Mouse (Mus musculus) forebrain, embryonic 15.5 days (tissue): ENCODE data around the gene 1700056E22Rik. TPM values are rescaled to one million over a fixed set of nuclear protein-coding genes. Genes with fewer than 3 reads are reported as not detected.
A peak's percentile ranks its signal among the peaks of the same experiment; 100 is the strongest.

ENCODE experiments used
- ATAC-seq: fragments of 200-750 bp; cut with Nextera tagmentation; replicated peaks from 2 replicates; pipeline ENCODE4 v1.8.0; 2017; ENCODE audit warnings: mild to moderate bottlenecking, moderate TSS enrichment, moderate library complexity
- H3K27ac ChIP-seq: fragments of 300-500 bp; sonication (generic); replicated peaks from 2 replicates; pipeline ENCODE4 v1.5.1; 2015; ENCODE audit warnings: mild to moderate bottlenecking, inconsistent platforms
- H3K27me3 ChIP-seq: fragments of 300-500 bp; sonication (generic); 2 replicates; pipeline ENCODE4 v1.6.1; 2015; ENCODE audit warnings: inconsistent platforms
- H3K36me3 ChIP-seq: fragments of 300-500 bp; sonication (generic); 2 replicates; pipeline ENCODE4 v1.6.1; 2015; ENCODE audit warnings: mild to moderate bottlenecking, inconsistent platforms
- H3K4me1 ChIP-seq: fragments of 300-500 bp; sonication (generic); 2 replicates; pipeline ENCODE4 v1.6.1; 2015; ENCODE audit warnings: inconsistent platforms
- H3K4me2 ChIP-seq: fragments of 300-500 bp; sonication (generic); replicated peaks from 2 replicates; pipeline ENCODE4 v1.6.1; 2015; ENCODE audit warnings: mild to moderate bottlenecking, inconsistent platforms
- H3K4me3 ChIP-seq: fragments of 300-500 bp; sonication (generic); 2 replicates; pipeline ENCODE4 v1.5.1; 2015; ENCODE audit warnings: mild to moderate bottlenecking, inconsistent platforms
- H3K9ac ChIP-seq: fragments of 300-500 bp; sonication (generic); replicated peaks from 2 replicates; pipeline ENCODE4 v1.6.1; 2015; ENCODE audit warnings: mild to moderate bottlenecking, inconsistent platforms
- H3K9me3 ChIP-seq: fragments of 300-500 bp; sonication (generic); 2 replicates; pipeline ENCODE4 v1.6.1; 2016; ENCODE audit warnings: inconsistent platforms
- WGBS: fragments of 180-500 bp; shearing (Covaris S2); methylation state at CpG from one replicate; pipeline ENCODE4 v1.1.7; 2015; ENCODE audit warnings: mixed read lengths; 5-methylcytosine and 5-hydroxymethylcytosine counted together
- polyA plus RNA-seq: library from polyadenylated mRNA; unstranded; fragments of >200 nt; fragmentation: Nextera tagmentation; extraction: Ambion mirVana; gene quantifications from 2 replicates; pipeline ENCODE4 v1.2.1, GENCODE M21; 2015

Gene 1700056E22Rik
- polyA plus RNA-seq, 1 experiment from 2014 or later = 0.65 TPM

- Histone ChIP-seq H3K27ac (no peak overlapping the region), H3K36me3 (no peaks in the 10 kb centered on the region), H3K4me2 (no peak overlapping the region), H3K4me3 (no peak overlapping the region), H3K4me1 (peaks cover 4% of the 10 kb centered on the region), H3K9me3 (no peaks in the 10 kb centered on the region), H3K27me3 (no peaks in the 10 kb centered on the region), H3K9ac (no peak overlapping the region)
- WGBS = 90% methylated on average over 9 of the region's 9 CpGs
- no peak for ATAC-seq
Measured at GRCm38 (mm10) chr1:184047818-184048217, 13.7 kb upstream of the 1700056E22Rik start.

DNA sequence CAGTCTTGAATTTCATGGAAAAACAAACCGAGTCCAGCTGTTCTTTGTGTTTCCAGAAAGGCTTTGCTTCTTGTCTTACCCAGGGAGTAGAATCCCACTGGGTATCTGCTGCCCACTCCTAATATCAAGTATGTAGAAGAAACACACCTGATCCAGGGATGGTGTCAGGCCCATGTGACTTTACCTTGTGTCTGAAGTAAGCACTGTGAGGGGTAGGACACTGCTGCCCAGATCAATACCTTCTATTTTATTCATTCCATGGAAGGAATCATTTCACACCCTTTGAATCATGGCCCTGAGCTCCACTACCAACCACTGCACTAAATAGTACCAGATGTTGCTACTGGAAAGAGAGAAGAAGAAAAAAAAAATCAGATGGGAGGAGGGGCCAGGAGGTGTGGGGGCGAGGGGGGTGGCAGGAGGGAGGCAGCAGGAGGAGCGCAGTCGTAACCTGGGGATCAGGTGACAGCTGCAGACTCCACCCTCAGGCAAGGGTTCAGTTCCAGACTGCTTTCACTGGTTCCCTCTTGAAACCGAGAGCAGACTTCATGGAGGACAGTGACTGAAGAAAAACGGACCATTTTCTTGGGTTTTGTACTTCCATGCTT is 12.1 kb upstream of the 1700056E22Rik start:
- H3K4me2 ChIP-seq = no peak overlapping the region
- no peaks in the 10 kb centered on the region for H3K36me3 ChIP-seq
- WGBS = 73% methylated on average over 6 of the region's 6 CpGs

GRCm38 (mm10) chr1:184043391-184043790 is 9.3 kb upstream of the 1700056E22Rik start:
- no peak overlapping the region for H3K4me3 ChIP-seq
- H3K36me3 ChIP-seq = no peaks in the 10 kb centered on the region
- H3K4me2 ChIP-seq = no peak overlapping the region
- no peaks in the 10 kb centered on the region for H3K27me3 ChIP-seq
- H3K4me1 ChIP-seq = peaks cover 18% of the 10 kb centered on the region
- no peak for ATAC-seq
- no peak overlapping the region for H3K9ac ChIP-seq
- H3K27ac ChIP-seq = no peak overlapping the region
- H3K9me3 ChIP-seq = no peaks in the 10 kb centered on the region
- WGBS = 71% methylated on average over 6 of the region's 6 CpGs

More for the DNA sequence above, 12.1 kb upstream of the 1700056E22Rik start:
- H3K4me3 ChIP-seq = no peak overlapping the region
- no peaks in the 10 kb centered on the region for H3K9me3 ChIP-seq
- peaks cover 14% of the 10 kb centered on the region for H3K4me1 ChIP-seq
- H3K9ac ChIP-seq = no peak overlapping the region
- H3K27ac ChIP-seq = no peak overlapping the region
- no peaks in the 10 kb centered on the region for H3K27me3 ChIP-seq
- ATAC-seq = no peak

DNA sequence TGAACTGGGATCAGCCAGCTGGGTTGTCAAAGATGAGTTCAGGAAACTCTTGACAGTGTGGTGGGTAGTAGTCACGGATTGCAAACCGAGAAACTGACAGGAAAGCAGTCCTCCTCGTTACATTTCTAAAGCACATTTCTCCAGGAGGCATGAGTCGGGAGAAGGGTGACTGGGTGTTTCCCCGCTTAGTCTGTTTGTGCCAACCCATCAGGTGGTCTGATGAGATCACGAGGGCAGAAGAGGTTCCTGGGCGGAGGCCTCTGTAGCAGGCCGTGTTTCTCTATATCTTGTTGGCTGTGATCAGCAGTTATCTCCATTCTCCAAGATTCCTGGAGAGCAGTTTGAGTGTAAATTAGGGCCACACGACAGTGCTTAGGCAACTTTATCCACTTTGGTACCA is 8.6 kb upstream of the 1700056E22Rik start:
- ATAC-seq = no peak
- H3K4me3 ChIP-seq = no peak overlapping the region
- WGBS = 62% methylated on average over 9 of the region's 9 CpGs
- H3K36me3 ChIP-seq = no peaks in the 10 kb centered on the region
- H3K4me1 ChIP-seq = peaks cover 18% of the 10 kb centered on the region
- no peak overlapping the region for H3K4me2 ChIP-seq
- H3K27ac ChIP-seq = no peak overlapping the region
- H3K9me3 ChIP-seq = no peaks in the 10 kb centered on the region
- H3K27me3 ChIP-seq = no peaks in the 10 kb centered on the region
- H3K9ac ChIP-seq = no peak overlapping the region

DNA sequence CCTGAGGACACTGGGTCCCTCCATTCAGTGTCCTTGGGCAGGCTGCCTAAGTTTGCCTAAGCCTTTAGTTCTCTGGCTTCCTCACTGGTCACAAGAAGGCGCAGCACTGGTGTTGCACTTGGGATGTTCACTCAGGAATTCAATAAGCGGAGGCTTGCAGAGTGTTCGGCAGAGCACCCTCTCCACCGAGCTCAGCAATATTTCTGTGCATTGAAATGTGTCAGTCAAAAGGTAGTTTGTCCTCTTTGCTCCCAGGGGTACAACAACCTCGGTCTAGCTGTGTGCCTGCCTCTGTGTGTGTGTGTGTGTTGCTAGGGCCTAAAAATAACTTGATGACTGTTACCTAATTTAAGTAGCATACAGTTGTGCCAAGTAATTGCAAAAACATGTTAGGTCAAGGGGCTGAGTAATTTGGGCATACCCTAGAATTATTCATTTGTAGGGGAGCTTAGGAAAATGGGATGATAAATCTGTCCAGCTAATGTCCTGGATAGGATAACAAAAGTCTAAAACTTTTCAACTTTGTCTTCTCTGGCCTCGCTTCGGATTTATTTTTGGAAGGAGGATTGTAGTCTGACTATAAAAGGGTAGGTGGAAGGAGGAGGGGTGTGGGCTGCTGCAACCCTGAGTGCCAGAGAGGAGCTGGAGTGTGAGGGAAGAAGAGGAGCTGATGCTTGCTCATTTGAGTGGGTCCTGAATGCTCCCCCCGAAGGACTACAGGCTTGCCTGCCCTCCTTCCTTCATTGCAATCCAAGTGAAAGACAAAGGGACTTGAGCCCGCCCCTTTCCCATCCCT is 7.9 kb upstream of the 1700056E22Rik start:
- ATAC-seq = no peak
- peaks cover 18% of the 10 kb centered on the region for H3K4me1 ChIP-seq
- no peaks in the 10 kb centered on the region for H3K9me3 ChIP-seq
- H3K4me2 ChIP-seq = no peak overlapping the region
- H3K9ac ChIP-seq = no peak overlapping the region
- 60% methylated on average over 9 of the region's 9 CpGs for WGBS
- no peak overlapping the region for H3K27ac ChIP-seq
- H3K27me3 ChIP-seq = no peaks in the 10 kb centered on the region
- H3K4me3 ChIP-seq = no peak overlapping the region
- no peaks in the 10 kb centered on the region for H3K36me3 ChIP-seq

GRCm38 (mm10) chr1:184040906-184041305 is 6.8 kb upstream of the 1700056E22Rik start:
- no peak for ATAC-seq
- H3K9me3 ChIP-seq = no peaks in the 10 kb centered on the region
- H3K4me3 ChIP-seq = no peak overlapping the region
- no peaks in the 10 kb centered on the region for H3K36me3 ChIP-seq
- H3K4me2 ChIP-seq = no peak overlapping the region
- H3K27me3 ChIP-seq = no peaks in the 10 kb centered on the region
- no peak overlapping the region for H3K27ac ChIP-seq
- H3K4me1 ChIP-seq = peaks cover 27% of the 10 kb centered on the region
- 69% methylated on average over 1 of the region's 1 CpGs for whole genome bisulfite sequencing
- H3K9ac ChIP-seq = no peak overlapping the region

- Histone ChIP-seq H3K4me1 (peaks cover 34% of the 10 kb centered on the region), H3K9me3 (no peaks in the 10 kb centered on the region), H3K27ac (no peak overlapping the region), H3K9ac (no peak overlapping the region), H3K4me3 (no peak overlapping the region), H3K36me3 (no peaks in the 10 kb centered on the region), H3K4me2 (no peak overlapping the region), H3K27me3 (no peaks in the 10 kb centered on the region)
- WGBS = 83% methylated on average over 11 of the region's 11 CpGs
- no peak for ATAC-seq
Measured at GRCm38 (mm10) chr1:184040181-184040580, 6.1 kb upstream of the 1700056E22Rik start.

GRCm38 (mm10) chr1:184039301-184039700 is 5.2 kb upstream of the 1700056E22Rik start:
- no peaks in the 10 kb centered on the region for H3K9me3 ChIP-seq
- WGBS = 87% methylated on average over 10 of the region's 10 CpGs
- H3K9ac ChIP-seq = no peak overlapping the region
- no peaks in the 10 kb centered on the region for H3K27me3 ChIP-seq
- H3K4me2 ChIP-seq = no peak overlapping the region
- peaks cover 38% of the 10 kb centered on the region for H3K4me1 ChIP-seq
- ATAC-seq = no peak
- H3K36me3 ChIP-seq = no peaks in the 10 kb centered on the region
- no peak overlapping the region for H3K27ac ChIP-seq
- no peak overlapping the region for H3K4me3 ChIP-seq

- Histone ChIP-seq H3K9ac (no peak overlapping the region), H3K4me1 (peaks cover 42% of the 10 kb centered on the region), H3K27me3 (no peaks in the 10 kb centered on the region), H3K4me3 (no peak overlapping the region), H3K36me3 (no peaks in the 10 kb centered on the region), H3K9me3 (no peaks in the 10 kb centered on the region), H3K27ac (no peak overlapping the region), H3K4me2 (no peak overlapping the region)
- ATAC-seq = no peak
- 96% methylated on average over 4 of the region's 4 CpGs for WGBS
Measured at GRCm38 (mm10) chr1:184037802-184038201, 3.7 kb upstream of the 1700056E22Rik start.

DNA sequence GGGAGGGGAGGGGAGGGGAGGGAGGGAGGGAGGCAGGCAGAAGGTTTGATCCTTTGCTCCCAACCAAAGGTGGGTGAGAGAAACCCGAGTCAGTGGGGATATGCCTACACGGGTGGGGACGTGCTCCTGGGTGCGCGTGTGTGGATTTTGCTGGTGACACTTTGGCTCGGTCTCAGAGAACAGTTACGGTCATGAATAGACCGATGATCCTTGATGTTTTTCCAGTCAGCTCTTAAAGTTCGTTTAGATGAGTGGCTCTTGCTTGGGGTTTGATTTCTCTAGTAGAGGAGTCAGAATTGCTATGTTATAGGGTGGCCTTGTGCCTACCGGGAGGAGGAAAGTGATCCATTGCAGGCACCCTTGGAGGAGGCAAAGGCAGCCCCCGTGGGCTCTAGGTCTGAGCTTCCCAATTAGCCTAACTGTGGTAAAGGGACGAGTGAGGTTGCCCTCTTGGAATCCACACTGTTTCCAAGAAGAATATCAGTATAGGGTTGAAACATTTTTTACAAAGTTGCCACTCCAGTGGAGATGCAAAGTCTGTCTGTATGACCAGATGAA is 1.3 kb upstream of the 1700056E22Rik start:
- peaks cover 30% of the 10 kb centered on the region for H3K4me1 ChIP-seq
- 1% methylated on average over 12 of the region's 12 CpGs for WGBS
- ATAC-seq = no peak

DNA sequence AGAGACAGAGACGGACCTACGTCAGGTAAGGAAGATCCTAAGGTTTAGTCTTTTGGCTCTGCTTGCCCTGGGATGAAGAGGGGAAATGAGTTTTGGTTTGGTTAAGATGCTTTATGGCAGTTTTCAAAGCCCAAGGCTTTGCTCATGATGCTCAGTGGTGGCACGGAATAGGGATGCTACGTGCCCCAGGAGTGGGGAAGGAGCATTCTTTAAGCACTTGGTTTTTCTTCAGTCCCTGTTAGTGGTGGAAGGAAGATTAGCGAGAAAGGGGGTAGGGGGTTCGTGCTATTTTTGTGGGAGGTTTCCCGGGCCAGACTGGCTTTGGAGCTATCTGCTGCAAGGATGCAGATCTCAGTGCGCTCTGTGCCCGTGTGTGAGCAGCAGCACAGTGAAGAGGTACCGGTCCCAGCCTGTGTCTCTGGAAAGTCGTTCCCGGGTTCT is 660 bp upstream of the 1700056E22Rik start:
- Histone ChIP-seq H3K27ac (peak overlapping the region; percentile 66), H3K4me3 (peak overlapping the region; percentile 61), H3K9me3 (no peaks in the 10 kb centered on the region), H3K36me3 (no peaks in the 10 kb centered on the region), H3K4me1 (peaks cover 30% of the 10 kb centered on the region), H3K9ac (peak overlapping the region; percentile 60), H3K27me3 (no peaks in the 10 kb centered on the region), H3K4me2 (peak overlapping the region; percentile 74)
- ATAC-seq = peak; percentile 2; the same call in 1 of the 2 replicates
- WGBS = 0% methylated on average over 12 of the region's 12 CpGs

More for the DNA sequence above, 1.3 kb upstream of the 1700056E22Rik start:
- Histone ChIP-seq H3K9me3 (no peaks in the 10 kb centered on the region), H3K27me3 (no peaks in the 10 kb centered on the region), H3K9ac (peak overlapping the region; percentile 60), H3K4me3 (peak overlapping the region; percentile 61), H3K4me2 (peak overlapping the region; percentile 74), H3K27ac (no peak overlapping the region), H3K36me3 (no peaks in the 10 kb centered on the region)

GRCm38 (mm10) chr1:184033390-184034010 is 601 bp downstream of the 1700056E22Rik start:
- peak overlapping the region; percentile 73 for H3K9ac ChIP-seq
- H3K4me3 ChIP-seq = peak overlapping the region; percentile 61
- H3K27ac ChIP-seq = peak overlapping the region; percentile 91
- H3K4me2 ChIP-seq = peak overlapping the region; percentile 74
- H3K4me1 ChIP-seq = peaks cover 30% of the 10 kb centered on the region
- under 1% methylated on average over 58 of the region's 63 CpGs for WGBS
- peak; percentile 74 for ATAC-seq
- no peaks in the 10 kb centered on the region for H3K27me3 ChIP-seq
- no peaks in the 10 kb centered on the region for H3K9me3 ChIP-seq
- no peaks in the 10 kb centered on the region for H3K36me3 ChIP-seq
